Mouse (Mus musculus) kidney, embryonic 16.5 days (tissue): ENCODE results near the gene Tmem132d. TPM values are rescaled to one million over a fixed set of nuclear protein-coding genes. Genes with fewer than 3 reads are reported as not detected.

ENCODE experiments used
- ATAC-seq: fragments of 200-750 bp; cut with Nextera tagmentation; 2 replicates; pipeline ENCODE4 v1.8.0; 2017; ENCODE audit warnings: moderate TSS enrichment; ENCODE audit not compliant: low FRiP score, low TSS enrichment
- H3K27ac ChIP-seq: fragments of 300-500 bp; sonication (generic); 2 replicates; pipeline ENCODE4 v1.5.1; 2014; ENCODE audit warnings: low read length
- H3K27me3 ChIP-seq: fragments of 300-500 bp; sonication (generic); 2 replicates; pipeline ENCODE4 v1.6.1; 2014; ENCODE audit warnings: low read length, control low read depth, mixed read lengths; ENCODE audit not compliant: insufficient read depth
- H3K36me3 ChIP-seq: fragments of 300-500 bp; sonication (generic); 2 replicates; pipeline ENCODE4 v1.6.1; 2014; ENCODE audit warnings: low read length, control low read depth, mixed read lengths; ENCODE audit not compliant: insufficient read depth
- H3K4me1 ChIP-seq: fragments of 300-500 bp; sonication (generic); 2 replicates; pipeline ENCODE4 v1.6.1; 2014; ENCODE audit warnings: low read length, control low read depth, mixed read lengths; ENCODE audit not compliant: insufficient read depth
- H3K4me2 ChIP-seq: fragments of 300-500 bp; sonication (generic); replicated peaks from 2 replicates; pipeline ENCODE4 v1.6.1; 2014; ENCODE audit warnings: low read depth, low read length
- H3K4me3 ChIP-seq: fragments of 300-500 bp; sonication (generic); 2 replicates; pipeline ENCODE4 v1.5.1; 2014; ENCODE audit warnings: mild to moderate bottlenecking, low read length
- H3K9ac ChIP-seq: fragments of 300-500 bp; sonication (generic); replicated peaks from 2 replicates; pipeline ENCODE4 v1.6.1; 2014; ENCODE audit warnings: low read length
- H3K9me3 ChIP-seq: fragments of 300-500 bp; sonication (generic); 2 replicates; pipeline ENCODE4 v1.6.1; 2016; ENCODE audit warnings: low read length, control low read depth
- WGBS: fragments of 180-500 bp; shearing (Covaris S2); extraction: QIAGEN DNeasy Blood & Tissue Kit; methylation state at CpG from one replicate; pipeline ENCODE4 v1.1.7; 2014; 5-methylcytosine and 5-hydroxymethylcytosine counted together
- polyA plus RNA-seq: library from polyadenylated mRNA; unstranded; fragments of >200 nt; fragmentation: Nextera tagmentation; extraction: Ambion mirVana; gene quantifications from 2 replicates; pipeline ENCODE4 v1.2.1, GENCODE M21; 2015

Gene Tmem132d
- polyA plus RNA-seq, 1 experiment from 2014 or later, result 0.31 TPM

DNA sequence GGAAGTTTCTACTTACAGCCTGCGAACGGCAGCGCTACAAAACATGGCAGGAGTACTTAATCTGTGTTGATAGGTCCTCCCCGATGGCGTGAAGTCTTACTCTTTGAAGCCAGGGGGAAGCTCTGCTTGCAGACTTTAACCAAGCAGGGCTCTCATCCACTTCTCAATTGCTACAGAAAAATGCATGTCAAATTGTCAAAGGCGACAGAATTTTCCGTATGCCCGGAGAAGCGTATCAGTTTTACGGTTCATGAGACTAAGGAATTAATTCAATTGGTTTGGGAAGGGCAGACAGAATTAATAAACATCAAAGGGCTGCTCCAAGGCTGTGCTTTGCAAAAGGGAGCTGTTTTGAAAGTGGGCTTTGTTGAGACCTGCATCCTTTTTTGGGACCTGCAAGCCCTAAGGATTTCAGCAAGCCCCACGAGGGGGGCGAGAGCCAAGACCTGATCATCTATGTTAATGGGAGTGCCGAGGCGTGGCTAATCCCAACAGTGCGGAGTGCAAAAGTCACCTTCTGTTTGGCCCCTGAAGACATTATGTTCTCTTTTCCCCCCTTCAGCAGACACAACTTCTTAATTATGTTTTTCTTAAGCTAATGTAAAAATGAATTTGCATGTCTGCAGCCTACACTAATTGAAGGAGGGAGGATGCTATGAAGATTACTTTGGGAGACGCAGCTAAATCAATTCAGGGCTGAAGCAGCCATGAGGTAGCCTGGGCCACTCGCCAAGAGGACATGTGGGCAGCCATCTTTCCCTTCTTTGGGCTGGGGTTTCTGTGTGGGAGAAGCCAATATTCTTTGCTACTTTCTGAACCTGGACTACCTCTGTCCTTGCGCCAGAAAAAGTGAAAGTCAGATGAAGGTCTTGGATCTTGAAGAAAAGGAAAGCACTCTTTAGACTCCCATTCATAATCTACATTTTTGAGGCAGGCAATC is 547.0 kb downstream of the Tmem132d start:
- no peak for ATAC-seq
- 83% methylated on average over 18 of the region's 18 CpGs for WGBS
- H3K9ac ChIP-seq, result no peak overlapping the region
- no peak overlapping the region for H3K27ac ChIP-seq
- no peak overlapping the region for H3K4me3 ChIP-seq
- H3K36me3 ChIP-seq, result no peaks in the 10 kb centered on the region
- no peak overlapping the region for H3K4me2 ChIP-seq
- no peaks in the 10 kb centered on the region for H3K27me3 ChIP-seq
- no peaks in the 10 kb centered on the region for H3K4me1 ChIP-seq
- H3K9me3 ChIP-seq, result peaks cover 11% of the 10 kb centered on the region

DNA sequence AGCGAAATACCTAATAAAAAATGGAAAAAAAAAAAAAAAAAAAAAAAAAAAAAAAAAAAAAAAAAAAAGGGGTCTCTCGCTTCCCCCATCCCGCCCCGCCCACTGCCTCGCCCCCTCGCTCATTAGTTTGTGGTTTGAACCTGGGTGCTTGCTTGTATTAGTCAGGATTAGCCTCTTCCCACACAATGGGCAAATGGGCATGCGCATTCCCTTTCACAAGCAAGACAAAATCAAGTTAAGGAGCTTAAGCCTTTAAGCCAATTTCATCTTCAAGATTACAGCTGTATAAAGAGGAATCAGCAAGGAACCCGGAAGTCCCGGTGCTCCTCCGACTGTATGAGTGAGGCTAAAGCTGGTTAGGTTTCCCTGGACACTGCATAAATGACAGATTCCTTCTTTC is 549.9 kb downstream of the Tmem132d start:
- no peaks in the 10 kb centered on the region for H3K36me3 ChIP-seq
- H3K9me3 ChIP-seq, result peaks cover 11% of the 10 kb centered on the region
- no peak overlapping the region for H3K4me3 ChIP-seq
- H3K4me1 ChIP-seq, result no peaks in the 10 kb centered on the region
- WGBS, result 79% methylated on average over 9 of the region's 10 CpGs
- H3K9ac ChIP-seq, result no peak overlapping the region
- H3K27me3 ChIP-seq, result no peaks in the 10 kb centered on the region
- no peak for ATAC-seq
- no peak overlapping the region for H3K27ac ChIP-seq
- no peak overlapping the region for H3K4me2 ChIP-seq

DNA sequence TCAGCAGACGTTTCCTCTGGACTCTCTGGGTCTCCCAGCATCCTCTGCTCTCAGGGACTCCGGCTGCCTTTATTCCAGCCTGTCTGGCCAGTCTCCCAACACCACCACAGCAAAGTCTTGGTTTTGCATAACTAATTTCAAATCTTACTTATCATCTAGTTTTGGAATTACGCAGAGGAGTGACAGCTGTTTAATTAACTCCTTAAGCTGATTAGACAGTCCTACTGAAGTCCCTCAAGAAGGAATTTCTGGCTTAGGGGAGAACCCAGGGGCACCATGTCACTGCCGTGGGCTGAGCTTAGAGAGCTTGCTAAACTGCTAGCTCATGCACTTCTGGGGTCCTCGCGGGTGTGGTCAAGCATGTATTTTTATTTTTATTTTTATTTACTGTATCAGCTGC is 558.4 kb downstream of the Tmem132d start:
- H3K4me2 ChIP-seq, result no peak overlapping the region
- WGBS, result 73% methylated on average over 6 of the region's 6 CpGs
- ATAC-seq, result no peak
- no peaks in the 10 kb centered on the region for H3K9me3 ChIP-seq
- no peaks in the 10 kb centered on the region for H3K4me1 ChIP-seq
- no peak overlapping the region for H3K4me3 ChIP-seq
- no peaks in the 10 kb centered on the region for H3K27me3 ChIP-seq
- H3K27ac ChIP-seq, result no peak overlapping the region
- no peaks in the 10 kb centered on the region for H3K36me3 ChIP-seq
- no peak overlapping the region for H3K9ac ChIP-seq

DNA sequence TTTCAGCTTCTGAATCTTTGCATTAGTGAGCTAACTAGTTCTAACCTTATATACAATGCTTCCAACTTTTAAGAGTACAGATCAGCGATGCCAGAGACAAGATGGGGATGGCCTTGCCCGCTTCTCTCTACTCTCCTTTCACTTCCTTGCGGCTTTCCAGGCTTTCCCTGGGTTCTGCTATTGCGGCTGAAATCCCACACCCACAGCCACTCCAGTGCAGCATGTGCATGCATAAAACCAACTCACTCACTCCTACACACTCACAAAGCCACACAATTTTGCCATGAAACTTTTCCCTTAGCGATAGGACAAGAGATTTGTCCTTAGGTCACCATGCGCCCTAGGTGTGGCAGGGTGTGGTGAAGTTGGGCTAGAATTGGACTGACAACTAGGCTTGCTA is 567.7 kb downstream of the Tmem132d start:
- no peak overlapping the region for H3K27ac ChIP-seq
- H3K4me1 ChIP-seq, result no peaks in the 10 kb centered on the region
- H3K27me3 ChIP-seq, result no peaks in the 10 kb centered on the region
- ATAC-seq, result no peak
- H3K36me3 ChIP-seq, result no peaks in the 10 kb centered on the region
- no peak overlapping the region for H3K9ac ChIP-seq
- no peaks in the 10 kb centered on the region for H3K9me3 ChIP-seq
- no peak overlapping the region for H3K4me3 ChIP-seq
- 82% methylated on average over 6 of the region's 6 CpGs for WGBS
- no peak overlapping the region for H3K4me2 ChIP-seq

DNA sequence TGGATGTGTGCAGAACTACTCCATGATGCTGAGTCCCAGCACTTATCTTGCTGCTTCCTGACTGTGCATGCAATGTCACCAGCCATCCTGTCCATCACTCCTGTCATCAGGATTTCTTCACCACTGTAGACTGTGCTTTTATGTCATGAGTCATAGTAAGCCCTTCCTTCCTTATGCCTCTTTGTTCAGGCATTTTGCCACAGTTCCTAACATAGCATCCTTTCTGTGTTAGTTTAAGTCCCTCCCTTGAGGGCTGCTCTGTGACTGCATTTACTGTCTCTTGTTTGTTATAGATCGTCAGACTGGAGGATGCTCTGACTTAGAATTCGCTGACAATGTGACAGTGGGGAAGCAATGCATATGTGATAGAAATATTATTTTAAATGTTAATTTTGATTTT is 573.2 kb downstream of the Tmem132d start:
- ATAC-seq, result no peak
- WGBS, result 76% methylated on average over 2 of the region's 2 CpGs

DNA sequence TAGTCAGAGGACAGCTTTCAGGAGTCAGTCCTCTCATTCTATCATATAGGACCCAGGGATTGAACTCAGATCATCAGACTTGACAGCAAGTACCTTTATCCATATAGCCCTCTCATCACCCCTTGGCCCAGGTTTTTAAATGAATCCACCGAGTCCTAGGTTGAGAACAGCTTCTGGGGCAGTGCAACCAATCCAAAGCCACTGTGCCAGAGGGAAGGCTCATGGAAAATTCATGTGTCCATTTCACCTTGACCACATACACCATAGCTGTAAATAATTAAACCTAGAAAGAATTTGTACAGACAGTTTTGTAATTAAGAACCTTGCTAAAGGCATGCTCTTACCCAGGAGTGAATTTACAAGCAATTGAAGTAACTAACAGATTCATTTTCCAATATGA is 580.6 kb downstream of the Tmem132d start:
- Histone ChIP-seq H3K9me3 (no peaks in the 10 kb centered on the region), H3K27me3 (no peaks in the 10 kb centered on the region), H3K4me2 (no peak overlapping the region), H3K27ac (no peak overlapping the region), H3K4me3 (no peak overlapping the region), H3K36me3 (no peaks in the 10 kb centered on the region), H3K9ac (no peak overlapping the region), H3K4me1 (no peaks in the 10 kb centered on the region)
- 69% methylated on average over 1 of the region's 1 CpGs for WGBS
- 0 out of 2 replicates have a peak, but pooled peaks have one; percentile 57 for ATAC-seq

More for the DNA sequence above, 573.2 kb downstream of the Tmem132d start:
- no peak overlapping the region for H3K4me2 ChIP-seq
- H3K36me3 ChIP-seq, result no peaks in the 10 kb centered on the region
- no peaks in the 10 kb centered on the region for H3K9me3 ChIP-seq
- H3K27me3 ChIP-seq, result no peaks in the 10 kb centered on the region
- H3K4me3 ChIP-seq, result no peak overlapping the region
- no peaks in the 10 kb centered on the region for H3K4me1 ChIP-seq
- H3K27ac ChIP-seq, result no peak overlapping the region
- no peak overlapping the region for H3K9ac ChIP-seq

DNA sequence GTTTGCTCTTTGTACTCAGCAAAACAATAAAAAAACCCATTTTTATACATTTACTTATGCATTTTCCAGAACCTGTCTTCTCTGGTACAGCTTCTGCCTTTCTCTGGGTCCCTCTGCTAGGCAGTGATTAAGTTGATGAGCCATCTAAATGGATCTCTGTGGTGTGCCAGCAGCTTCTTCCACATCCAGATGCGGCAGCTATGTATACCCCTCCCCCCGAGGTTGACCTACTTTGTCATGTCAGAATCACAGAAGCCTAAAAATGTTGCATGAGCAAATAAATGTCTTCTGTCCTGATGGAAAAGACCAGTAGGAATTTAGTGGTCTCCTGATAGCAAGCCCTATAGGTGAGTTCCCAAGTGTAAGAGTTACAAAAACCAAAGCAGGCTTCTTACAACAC is 601.1 kb downstream of the Tmem132d start:
- Histone ChIP-seq H3K4me1 (no peaks in the 10 kb centered on the region), H3K9ac (no peak overlapping the region), H3K4me2 (no peak overlapping the region), H3K9me3 (no peaks in the 10 kb centered on the region), H3K27ac (no peak overlapping the region), H3K27me3 (no peaks in the 10 kb centered on the region), H3K36me3 (no peaks in the 10 kb centered on the region), H3K4me3 (no peak overlapping the region)
- 90% methylated on average over 2 of the region's 2 CpGs for WGBS
- ATAC-seq, result no peak

DNA sequence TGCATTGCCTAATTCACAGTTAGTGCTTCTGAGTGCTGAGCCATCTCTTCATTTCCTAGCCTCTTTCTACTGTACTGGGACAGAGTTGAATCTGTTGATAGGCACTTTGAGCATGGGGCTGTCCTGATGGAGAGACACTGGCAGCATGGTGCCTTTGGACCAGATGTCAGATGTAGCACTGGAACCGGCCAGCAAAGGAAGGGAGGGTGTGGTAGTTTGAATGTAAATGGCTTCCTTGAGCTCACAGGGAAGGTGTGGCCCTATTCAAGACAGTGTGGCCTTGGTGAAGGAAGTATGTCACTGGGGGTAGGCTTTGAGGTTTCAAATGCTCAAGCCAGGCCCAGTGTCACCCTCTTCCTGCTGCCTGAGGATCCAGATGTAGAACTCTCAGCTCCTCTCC is 602.0 kb downstream of the Tmem132d start:
- Histone ChIP-seq H3K4me1 (no peaks in the 10 kb centered on the region), H3K4me3 (no peak overlapping the region), H3K4me2 (no peak overlapping the region), H3K9me3 (no peaks in the 10 kb centered on the region), H3K9ac (no peak overlapping the region), H3K27ac (no peak overlapping the region), H3K27me3 (no peaks in the 10 kb centered on the region), H3K36me3 (no peaks in the 10 kb centered on the region)
- WGBS, result 78% methylated on average over 1 of the region's 1 CpGs
- no peak for ATAC-seq

DNA sequence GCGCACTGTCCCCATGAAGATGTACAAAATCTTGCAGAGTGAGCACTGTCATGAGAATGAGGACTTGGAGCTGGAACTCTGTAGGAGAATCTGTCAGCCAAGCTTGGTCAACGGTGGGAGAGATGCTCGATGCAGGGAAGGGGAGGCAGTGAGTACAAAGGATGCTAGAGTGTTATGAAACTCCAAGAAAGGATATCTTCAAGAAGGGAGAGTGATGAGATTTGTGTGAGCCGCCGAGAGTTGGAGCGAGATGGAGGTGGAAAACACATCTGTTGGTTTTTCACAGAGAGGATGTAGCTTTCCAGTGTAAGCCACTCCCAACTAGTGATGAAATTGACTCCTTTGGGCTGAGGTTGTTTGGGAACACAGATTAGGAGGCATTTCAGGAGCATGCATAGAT is 604.1 kb downstream of the Tmem132d start:
- Histone ChIP-seq H3K4me2 (no peak overlapping the region), H3K9ac (no peak overlapping the region), H3K27me3 (no peaks in the 10 kb centered on the region), H3K9me3 (no peaks in the 10 kb centered on the region), H3K4me3 (no peak overlapping the region), H3K4me1 (no peaks in the 10 kb centered on the region), H3K36me3 (no peaks in the 10 kb centered on the region), H3K27ac (no peak overlapping the region)
- no peak for ATAC-seq
- WGBS, result 93% methylated on average over 6 of the region's 6 CpGs

DNA sequence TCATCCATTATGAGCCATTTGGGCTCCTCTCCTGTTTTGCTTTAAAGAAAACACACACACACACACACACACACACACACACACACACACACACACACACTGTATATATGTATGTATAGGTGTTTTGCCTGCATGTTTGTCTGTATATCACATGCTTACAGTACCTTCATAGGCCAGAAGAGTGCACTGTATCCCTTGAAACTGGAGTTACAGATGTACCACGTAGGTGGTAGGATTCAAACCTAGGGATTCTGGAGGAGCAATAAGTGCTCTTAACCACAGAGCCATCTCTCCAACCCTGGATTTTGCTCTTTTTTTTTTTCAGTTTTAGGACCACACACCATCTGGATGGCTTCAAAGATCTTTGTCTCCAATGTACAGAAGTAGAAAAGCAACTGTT is 610.9 kb downstream of the Tmem132d start:
- no peaks in the 10 kb centered on the region for H3K4me1 ChIP-seq
- H3K9ac ChIP-seq, result no peak overlapping the region
- no peak overlapping the region for H3K4me3 ChIP-seq
- H3K36me3 ChIP-seq, result no peaks in the 10 kb centered on the region
- H3K27me3 ChIP-seq, result no peaks in the 10 kb centered on the region
- H3K4me2 ChIP-seq, result no peak overlapping the region
- no peak for ATAC-seq
- H3K27ac ChIP-seq, result no peak overlapping the region
- 38% methylated on average over 1 of the region's 1 CpGs for WGBS
- no peaks in the 10 kb centered on the region for H3K9me3 ChIP-seq
